Mouse (Mus musculus) megakaryocyte, embryonic 14.5 days (primary cell): Measurements from ENCODE around the gene Ache. TPM values are rescaled to one million over a fixed set of nuclear protein-coding genes. Genes with fewer than 3 reads are reported as not detected.
A peak's percentile ranks its signal among the peaks of the same experiment; 100 is the strongest.

Experiments
- H3K27me3 ChIP-seq: replicated peaks from 2 replicates; pipeline ENCODE3; 2012; ENCODE audit warnings: inconsistent platforms
- H3K36me3 ChIP-seq: replicated peaks from 2 replicates; pipeline ENCODE3; 2012; ENCODE audit warnings: low read length, inconsistent platforms, mixed read lengths
- H3K4me1 ChIP-seq: 2 replicates; pipeline ENCODE4 v1.6.1; 2012; ENCODE audit warnings: inconsistent platforms
- H3K4me3 ChIP-seq: replicated peaks from 2 replicates; pipeline ENCODE3; 2012; ENCODE audit warnings: moderate library complexity, mild to moderate bottlenecking, inconsistent platforms
- H3K9me3 ChIP-seq: 2 replicates; pipeline ENCODE4 v1.6.1; 2012; ENCODE audit warnings: inconsistent platforms
- FLI1 ChIP-seq: IDR thresholded peaks from 2 replicates; pipeline ENCODE4 v1.6.1; 2012; ENCODE audit warnings: low read length, inconsistent platforms, mixed read lengths
- GATA1 ChIP-seq: IDR thresholded peaks from 3 replicates; pipeline ENCODE4 v1.6.1; 2012; ENCODE audit warnings: mixed read lengths, low read length, inconsistent platforms, borderline replicate concordance
- polyA plus RNA-seq: library from polyadenylated mRNA; stranded (reverse); fragments of >175 nt; gene quantifications from 2 replicates; pipeline ENCODE4 v1.2.3, GENCODE M21; 2012; ENCODE audit warnings: low replicate concordance; ENCODE audit not compliant: insufficient read depth

The Ache gene
- polyA plus RNA-seq, 1 experiment: 206 TPM

DNA sequence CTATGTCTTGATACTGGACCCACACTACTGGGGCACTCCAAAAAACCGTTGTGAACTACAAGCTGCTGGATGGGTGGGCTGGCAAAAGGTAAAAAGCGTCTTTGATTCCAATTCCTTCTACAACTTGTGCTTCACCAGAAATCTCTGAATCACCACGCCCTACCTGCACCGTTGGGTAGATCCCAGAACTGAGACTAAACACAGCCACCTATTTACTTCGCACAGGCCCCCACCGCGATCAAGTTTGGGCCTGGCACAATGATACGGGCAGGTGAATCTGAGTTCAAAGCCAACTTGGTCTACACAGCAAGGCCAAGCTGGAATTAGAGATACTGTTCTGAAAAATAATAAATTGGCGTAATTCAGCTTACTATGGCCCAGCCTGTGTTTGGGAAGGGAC is 8.0 kb downstream of the Ache start:
- TF ChIP-seq FLI1: no peak
- no peak for TF ChIP-seq GATA1
- H3K36me3 ChIP-seq: peaks cover 84% of the 10 kb centered on the region
- peaks cover 85% of the 10 kb centered on the region for H3K4me1 ChIP-seq
- H3K4me3 ChIP-seq: peak overlapping the region; percentile 96
- no peaks in the 10 kb centered on the region for H3K9me3 ChIP-seq
- no peaks in the 10 kb centered on the region for H3K27me3 ChIP-seq

DNA sequence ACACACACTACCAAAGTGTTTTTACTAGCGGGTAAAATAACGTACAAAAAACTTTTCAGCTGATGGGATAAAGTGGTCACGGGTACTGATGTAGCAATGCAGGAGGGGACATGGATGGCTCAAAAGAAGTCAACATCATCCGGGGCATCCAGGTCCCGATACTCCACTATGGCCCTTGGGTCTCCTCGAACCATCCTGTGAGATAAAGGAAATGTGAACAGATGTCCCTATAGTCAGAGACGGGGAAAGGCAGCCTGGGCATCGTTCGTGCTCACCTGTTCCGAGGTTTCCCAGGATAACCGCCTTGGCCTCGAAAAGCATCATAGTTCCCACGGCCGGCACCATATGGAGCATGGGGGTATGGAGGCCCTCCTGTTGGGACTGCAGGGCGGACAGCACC is 8.4 kb downstream of the Ache start:
- Histone ChIP-seq H3K9me3 (no peaks in the 10 kb centered on the region), H3K36me3 (peaks cover 84% of the 10 kb centered on the region), H3K27me3 (no peaks in the 10 kb centered on the region), H3K4me3 (peak overlapping the region; percentile 96), H3K4me1 (peaks cover 81% of the 10 kb centered on the region)
- TF ChIP-seq GATA1: no peak

DNA sequence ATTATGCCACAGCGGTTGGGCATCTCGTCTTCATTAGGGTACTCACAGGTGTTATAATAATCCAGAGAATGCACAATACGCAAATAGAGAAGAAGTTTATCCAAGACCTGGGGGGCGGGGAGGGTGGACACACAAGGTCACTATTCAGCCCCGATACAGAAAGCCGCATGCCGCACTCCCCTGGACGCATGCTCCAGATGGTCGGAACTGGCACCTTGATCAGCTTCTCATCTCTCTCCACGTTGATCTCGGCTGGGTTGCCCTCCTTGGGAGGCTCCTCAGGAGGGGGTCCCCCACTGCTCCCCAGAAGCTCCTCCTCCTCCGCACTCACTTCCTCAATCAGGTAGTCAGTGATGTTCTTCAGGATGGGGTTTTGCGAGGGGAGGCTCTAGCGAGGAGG is 9.8 kb downstream of the Ache start:
- H3K9me3 ChIP-seq: no peaks in the 10 kb centered on the region
- H3K4me1 ChIP-seq: peaks cover 71% of the 10 kb centered on the region
- peaks cover 84% of the 10 kb centered on the region for H3K36me3 ChIP-seq
- H3K27me3 ChIP-seq: no peaks in the 10 kb centered on the region
- no peak for TF ChIP-seq FLI1
- TF ChIP-seq GATA1: no peak
- H3K4me3 ChIP-seq: no peak overlapping the region

DNA sequence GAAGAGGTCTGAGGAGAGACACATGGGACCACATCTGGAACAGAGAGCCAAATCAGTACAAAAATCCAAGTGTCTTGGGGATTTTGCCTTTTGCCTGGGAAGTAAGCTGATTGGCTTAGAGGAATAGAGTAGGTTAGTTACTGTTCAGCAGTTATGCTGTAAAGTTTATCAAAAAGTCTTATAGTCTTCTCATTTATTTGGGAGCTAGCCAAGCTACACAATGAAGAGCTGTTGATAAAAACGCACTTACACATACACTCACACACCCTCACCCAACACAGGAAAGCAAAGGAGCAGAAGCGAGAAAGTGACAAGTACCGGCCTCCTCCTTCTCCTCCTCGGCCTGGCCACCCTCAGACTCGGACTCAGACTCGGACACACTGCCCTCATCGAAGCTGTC is 11.9 kb downstream of the Ache start:
- Histone ChIP-seq H3K27me3 (no peaks in the 10 kb centered on the region), H3K4me3 (no peak overlapping the region), H3K4me1 (peaks cover 71% of the 10 kb centered on the region), H3K9me3 (no peaks in the 10 kb centered on the region), H3K36me3 (peaks cover 97% of the 10 kb centered on the region)
- no peak for TF ChIP-seq GATA1
- no peak for TF ChIP-seq FLI1

DNA sequence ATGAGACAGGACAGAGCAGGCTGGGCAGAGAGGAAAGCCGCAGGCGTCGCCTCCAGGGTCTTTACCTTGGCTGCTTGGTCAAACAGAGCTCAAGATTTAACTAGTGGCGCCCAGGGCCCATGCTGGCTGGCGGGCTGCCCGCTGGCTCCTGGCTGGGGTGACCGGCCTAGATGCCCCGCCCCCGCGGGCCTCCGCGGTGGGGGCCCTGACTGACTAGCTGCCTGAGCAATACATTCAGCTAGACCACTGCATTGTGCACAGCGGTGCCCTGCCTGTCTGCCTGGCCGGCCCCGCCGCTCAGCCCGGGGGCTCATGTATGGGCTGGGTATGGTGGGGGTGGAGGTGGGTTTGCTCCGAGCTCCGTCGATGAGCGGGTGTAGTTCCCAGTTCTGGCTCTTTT is 13.9 kb downstream of the Ache start:
- H3K9me3 ChIP-seq: no peaks in the 10 kb centered on the region
- H3K27me3 ChIP-seq: no peaks in the 10 kb centered on the region
- H3K36me3 ChIP-seq: peaks cover 95% of the 10 kb centered on the region
- TF ChIP-seq FLI1: no peak
- H3K4me3 ChIP-seq: no peak overlapping the region
- peaks cover 73% of the 10 kb centered on the region for H3K4me1 ChIP-seq

DNA sequence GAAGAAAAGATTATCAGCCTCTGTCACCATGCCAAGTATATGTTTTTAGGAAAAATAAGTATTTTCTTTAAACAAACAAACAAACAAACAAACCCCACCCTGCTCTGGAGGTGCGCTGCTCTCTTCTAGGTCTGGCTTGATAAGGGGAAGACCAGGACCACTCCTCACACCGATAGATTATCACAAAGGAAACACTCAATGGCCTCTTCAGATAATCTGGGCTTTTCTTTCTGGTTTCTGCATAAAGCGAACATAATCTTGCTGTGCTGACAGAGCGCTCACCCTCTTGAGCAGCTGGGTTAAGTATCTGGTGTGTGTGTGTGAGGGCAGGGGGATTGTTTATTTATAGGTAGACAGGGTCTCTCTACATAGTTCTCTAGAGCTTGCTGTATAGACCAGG is 16.3 kb downstream of the Ache start:
- no peak for TF ChIP-seq FLI1
- no peak for TF ChIP-seq GATA1
- Histone ChIP-seq H3K27me3 (no peaks in the 10 kb centered on the region), H3K4me3 (no peak overlapping the region), H3K36me3 (peaks cover 75% of the 10 kb centered on the region), H3K9me3 (no peaks in the 10 kb centered on the region), H3K4me1 (peaks cover 65% of the 10 kb centered on the region)

DNA sequence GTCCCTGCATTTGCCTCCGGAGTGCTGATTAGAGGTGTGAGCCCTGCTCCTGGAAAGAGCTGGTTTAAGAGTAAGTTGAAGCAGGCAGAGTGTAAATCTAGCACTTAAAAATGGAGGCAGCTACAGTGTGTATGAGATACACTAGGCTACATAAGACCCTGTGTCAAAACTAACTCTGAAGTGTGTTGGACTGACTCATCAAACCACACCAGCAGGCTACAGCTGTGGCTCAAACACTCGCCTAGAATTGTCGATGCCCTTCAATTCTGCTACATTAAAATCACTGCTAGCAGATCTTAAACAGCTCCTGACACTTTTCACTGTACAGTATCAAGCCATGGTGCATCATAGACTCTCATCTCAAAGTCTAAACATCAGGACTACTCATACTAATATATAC is 16.8 kb downstream of the Ache start:
- no peak for TF ChIP-seq FLI1
- no peak for TF ChIP-seq GATA1
- Histone ChIP-seq H3K27me3 (no peaks in the 10 kb centered on the region), H3K4me3 (no peak overlapping the region), H3K9me3 (no peaks in the 10 kb centered on the region), H3K36me3 (peaks cover 75% of the 10 kb centered on the region), H3K4me1 (peaks cover 70% of the 10 kb centered on the region)

DNA sequence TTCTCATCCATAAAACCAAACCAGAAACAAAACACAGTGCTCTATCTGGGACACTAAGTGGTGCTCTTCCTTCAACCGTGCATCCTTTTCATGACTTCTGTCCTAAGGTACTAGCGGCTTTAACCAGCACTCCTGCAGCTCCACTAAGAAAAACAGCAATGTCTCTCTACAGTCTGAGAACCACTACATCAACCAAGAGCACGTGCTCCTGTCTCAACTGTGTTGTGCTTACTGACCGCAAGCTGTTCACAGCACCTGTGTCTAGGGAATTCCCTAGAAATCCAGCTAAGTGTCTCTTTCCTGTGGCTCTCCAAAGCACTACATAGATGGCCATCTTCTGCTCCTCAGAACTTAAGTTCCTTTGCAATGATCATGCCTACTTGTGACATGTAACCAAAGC is 17.5 kb downstream of the Ache start:
- Histone ChIP-seq H3K36me3 (peaks cover 75% of the 10 kb centered on the region), H3K4me3 (no peak overlapping the region), H3K27me3 (no peaks in the 10 kb centered on the region), H3K9me3 (no peaks in the 10 kb centered on the region), H3K4me1 (peaks cover 70% of the 10 kb centered on the region)
- TF ChIP-seq FLI1: no peak
- no peak for TF ChIP-seq GATA1

DNA sequence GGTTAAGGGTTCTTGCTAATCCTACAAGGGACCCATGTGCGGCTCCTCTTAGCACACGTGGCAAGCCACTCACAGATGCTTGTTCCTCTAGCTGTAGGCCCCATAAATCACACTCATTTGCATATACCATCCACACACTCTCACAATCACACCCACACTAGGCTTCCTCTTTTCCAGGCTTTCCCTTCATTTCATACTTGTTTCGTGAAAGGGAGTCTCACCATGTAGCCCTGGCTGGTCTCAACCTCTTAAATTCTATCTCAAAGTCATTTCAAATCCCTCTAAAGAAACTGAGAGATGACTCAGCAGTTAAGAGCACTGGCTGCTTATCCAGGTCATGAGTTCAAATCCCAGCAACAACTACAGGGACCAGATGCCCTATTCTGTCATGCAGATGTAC is 18.5 kb downstream of the Ache start:
- Histone ChIP-seq H3K36me3 (peaks cover 75% of the 10 kb centered on the region), H3K9me3 (no peaks in the 10 kb centered on the region), H3K4me1 (peaks cover 73% of the 10 kb centered on the region), H3K27me3 (no peaks in the 10 kb centered on the region), H3K4me3 (peak overlapping the region; percentile 96)
- TF ChIP-seq GATA1 (no peak), FLI1 (no peak)

DNA sequence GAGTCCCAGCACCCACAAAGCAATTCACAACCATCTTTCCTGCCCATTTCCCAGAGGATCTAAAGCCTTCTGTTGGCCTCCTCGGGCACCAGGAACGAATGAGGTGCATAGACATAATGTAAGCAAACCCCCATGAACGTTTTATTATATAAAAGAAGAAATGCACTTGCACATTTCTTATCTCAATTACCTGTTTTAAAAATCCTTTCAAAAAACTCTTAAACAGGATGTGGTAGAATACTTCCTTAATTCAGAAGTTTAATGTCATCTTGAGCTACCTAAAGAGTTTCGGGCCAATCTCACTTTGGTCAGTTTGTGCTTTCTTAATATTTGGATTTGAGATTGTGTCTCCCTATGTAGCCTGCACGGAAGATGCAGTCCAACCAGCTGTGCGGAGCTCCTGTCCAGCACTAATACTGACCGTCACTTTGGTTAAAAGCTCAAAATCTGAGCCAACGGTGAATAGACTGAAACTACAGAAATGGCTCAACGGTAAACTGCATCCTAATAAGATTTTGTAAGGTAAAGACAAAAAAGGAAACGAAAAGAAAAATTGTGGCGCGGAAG is 19.2 kb downstream of the Ache start:
- H3K27me3 ChIP-seq: no peaks in the 10 kb centered on the region
- H3K36me3 ChIP-seq: peaks cover 73% of the 10 kb centered on the region
- TF ChIP-seq GATA1 (no peak), FLI1 (no peak)
- H3K9me3 ChIP-seq: no peaks in the 10 kb centered on the region
- peak overlapping the region; percentile 96 for H3K4me3 ChIP-seq
- H3K4me1 ChIP-seq: peaks cover 79% of the 10 kb centered on the region
